Mouse (Mus musculus): ENCODE data around the gene Terf2. TPM values are rescaled to one million over a fixed set of nuclear protein-coding genes. Genes with fewer than 3 reads are reported as not detected.
A peak's percentile ranks its signal among the peaks of the same experiment; 100 is the strongest.
"Not testable (repeated sequence)": the region's sequence is repeated elsewhere in the genome, so short reads cannot be mapped to it uniquely, and the experiment has no call there.

Terf2 gene
- polyA plus RNA-seq, 2 experiments from 2014 or later = 11.2 TPM

GRCm38 (mm10) chr8:107114150-107115007 lies 18.0 kb upstream of the Terf2 start:
- ATAC-seq = peak; percentile 43

DNA sequence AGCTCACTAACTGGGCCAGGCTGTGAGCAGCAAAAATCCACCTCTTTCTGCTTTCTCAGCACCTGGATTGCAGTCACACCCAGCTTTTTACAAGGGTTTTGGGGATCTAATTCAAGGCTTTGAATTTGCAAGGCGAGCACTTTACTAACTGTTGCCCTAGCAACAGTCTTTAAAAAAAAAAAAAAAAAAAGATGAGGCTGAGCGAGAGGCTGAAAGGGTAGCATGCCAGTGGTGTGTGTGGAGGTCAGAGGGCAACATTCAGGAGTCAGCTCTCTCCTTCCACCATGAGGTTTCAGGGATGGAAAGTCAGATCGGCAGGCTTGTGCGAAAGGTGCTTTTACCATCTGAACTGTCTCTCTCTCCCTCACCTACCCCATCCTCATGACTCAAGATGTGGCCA lies 16.9 kb upstream of the Terf2 start:
- ATAC-seq = no peak

DNA sequence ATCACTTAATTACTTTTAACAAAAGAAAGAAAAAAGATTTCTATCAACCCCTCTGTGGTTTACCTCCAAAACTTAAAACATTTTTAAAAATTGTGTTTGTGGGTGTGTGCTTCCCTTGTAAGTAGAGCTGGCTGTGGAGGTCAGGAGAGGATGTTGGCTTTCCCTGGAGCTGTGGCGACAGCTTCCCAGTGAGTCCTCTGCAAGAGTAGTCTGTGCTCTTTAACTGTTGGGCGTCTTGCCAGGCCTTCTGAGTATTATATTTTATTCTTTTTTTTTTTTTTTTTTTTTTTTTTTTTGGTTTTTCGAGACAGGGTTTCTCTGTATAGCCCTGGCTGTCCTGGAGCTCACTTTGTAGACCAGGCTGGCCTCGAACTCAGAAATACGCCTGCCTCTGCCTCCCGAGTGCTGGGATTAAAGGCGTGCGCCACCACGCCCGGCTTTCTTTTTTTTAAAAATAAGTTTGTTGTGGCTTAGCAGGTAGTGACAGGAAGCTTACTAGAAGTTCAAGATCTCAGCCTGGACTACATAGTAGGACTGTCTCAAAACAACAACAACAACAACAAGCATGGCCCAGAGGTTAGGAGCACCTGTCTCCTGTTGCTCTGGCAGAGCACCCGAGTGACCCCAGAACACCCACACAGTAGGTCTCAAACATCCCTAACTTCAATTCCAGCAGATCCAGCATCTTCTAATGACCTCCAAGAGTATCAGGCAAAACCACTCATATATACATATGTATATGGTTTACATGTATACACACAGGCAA lies 15.2 kb upstream of the Terf2 start:
- no peak for ATAC-seq

GRCm38 (mm10) chr8:107110629-107111330 lies 14.4 kb upstream of the Terf2 start:
- no peak for ATAC-seq

DNA sequence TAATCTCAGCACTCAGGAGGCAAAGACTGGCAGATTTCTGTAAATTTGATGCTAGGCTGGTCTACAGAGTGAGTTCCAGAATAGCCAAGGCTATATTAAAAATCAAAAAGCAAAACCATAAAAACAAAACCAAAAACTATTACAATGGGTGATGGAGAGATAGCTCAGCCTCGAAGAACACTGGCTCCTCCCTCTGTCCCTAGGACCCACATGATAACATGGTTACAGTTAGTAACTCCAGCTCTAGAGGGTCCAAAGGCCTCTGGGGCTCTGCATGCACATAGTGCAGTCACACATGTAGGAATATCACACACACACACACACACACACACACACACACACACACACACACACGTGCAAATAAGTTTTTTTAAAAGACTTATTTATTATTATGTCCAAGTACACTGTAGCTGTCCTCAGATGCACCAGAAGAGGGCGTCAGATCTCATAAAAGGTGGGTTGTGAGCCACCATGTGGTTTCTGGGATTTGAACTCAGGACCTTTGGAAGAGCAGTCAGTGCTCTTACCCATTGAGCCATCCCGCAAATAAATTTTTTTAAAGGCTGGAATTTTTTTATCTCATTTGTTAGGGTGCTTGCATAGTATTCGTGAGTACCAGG lies 13.6 kb upstream of the Terf2 start:
- ATAC-seq = no peak

- no peak for ATAC-seq
Measured at GRCm38 (mm10) chr8:107108978-107109720, 12.8 kb upstream of the Terf2 start.

- ATAC-seq = not testable (repeated sequence)
Measured at GRCm38 (mm10) chr8:107108089-107108488, 11.7 kb upstream of the Terf2 start.

DNA sequence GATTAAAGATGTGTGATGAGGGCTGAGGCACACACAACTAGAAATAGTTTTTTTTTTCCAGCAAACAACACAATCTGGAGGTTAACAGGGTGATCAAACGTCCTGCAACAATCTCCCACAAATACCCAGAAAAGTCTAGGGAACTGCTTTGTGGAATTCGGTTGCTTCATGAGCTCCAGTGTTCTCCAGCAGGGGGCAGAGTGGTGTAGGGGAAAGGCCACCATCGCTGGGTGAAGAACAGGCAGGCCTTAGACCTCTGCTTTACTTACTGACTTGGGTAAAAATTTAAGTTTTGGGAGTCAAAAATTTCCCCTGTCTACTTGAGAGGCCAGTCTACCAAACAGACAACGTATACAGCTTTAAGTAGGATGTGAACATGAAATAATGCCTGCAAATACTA lies 8.2 kb upstream of the Terf2 start:
- peak; percentile 73 for ATAC-seq

GRCm38 (mm10) chr8:107100635-107101034 lies 4.3 kb upstream of the Terf2 start:
- ATAC-seq = no peak

- peak; percentile 48 for ATAC-seq
Measured at GRCm38 (mm10) chr8:107095717-107096365, 506 bp downstream of the Terf2 start.

DNA sequence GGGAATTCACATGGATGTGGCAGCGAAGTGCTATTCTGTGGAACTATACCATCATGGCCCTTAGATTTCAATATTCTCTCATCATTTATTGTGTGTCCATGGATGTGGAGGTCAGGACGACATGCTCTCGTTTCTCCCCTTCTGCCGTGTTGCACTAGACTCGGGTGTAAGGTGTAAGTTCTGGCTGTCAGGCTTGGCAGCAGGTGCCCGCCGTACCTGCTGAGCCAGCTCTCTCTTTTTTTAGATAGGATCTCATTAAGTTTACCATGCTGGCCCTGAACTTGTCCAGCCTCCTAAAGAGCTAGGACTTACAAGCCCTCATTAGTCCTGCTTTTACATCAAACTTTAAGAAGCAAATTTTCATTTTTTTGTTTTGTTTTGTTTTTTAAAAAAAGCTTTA lies 5.8 kb downstream of the Terf2 start:
- no peak for ATAC-seq

- ATAC-seq = no peak
Measured at GRCm38 (mm10) chr8:107088526-107089063, 7.8 kb downstream of the Terf2 start.

- no peak for ATAC-seq
Measured at GRCm38 (mm10) chr8:107086018-107086417, 10.3 kb downstream of the Terf2 start.

- ATAC-seq = no peak
Measured at GRCm38 (mm10) chr8:107085358-107085757, 11.0 kb downstream of the Terf2 start.

DNA sequence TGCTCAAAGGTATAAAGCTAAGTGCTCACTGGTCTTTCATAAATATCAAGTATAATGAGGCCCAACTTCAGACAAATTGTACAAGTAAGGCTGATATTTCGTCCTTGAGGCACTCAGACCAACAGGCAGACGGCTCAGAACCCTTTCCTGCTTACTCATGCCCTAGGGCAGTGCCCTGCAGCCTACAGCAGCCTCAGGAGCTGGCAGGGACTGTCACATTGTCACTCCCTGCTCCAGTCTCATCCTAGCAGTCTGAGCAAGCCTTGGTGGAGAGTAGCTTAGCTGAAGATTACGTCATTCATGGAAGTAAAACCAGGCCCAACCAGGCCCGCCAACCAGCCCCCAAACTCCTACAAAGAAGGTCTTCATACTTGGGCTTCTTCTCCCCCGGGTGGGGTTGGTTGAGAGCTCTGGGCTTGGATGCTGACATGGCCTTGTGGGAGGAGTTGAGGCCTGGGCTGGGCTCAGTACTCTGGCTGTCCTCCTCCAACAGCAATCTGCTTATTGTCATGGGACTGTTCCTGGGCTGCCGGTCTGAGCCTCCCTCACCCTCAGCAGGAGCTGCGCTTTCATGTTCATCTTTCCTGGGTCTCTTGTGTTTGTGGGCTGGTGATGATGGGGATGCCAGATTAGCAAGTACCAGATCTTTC lies 20.0 kb downstream of the Terf2 start:
- ATAC-seq = no peak

DNA sequence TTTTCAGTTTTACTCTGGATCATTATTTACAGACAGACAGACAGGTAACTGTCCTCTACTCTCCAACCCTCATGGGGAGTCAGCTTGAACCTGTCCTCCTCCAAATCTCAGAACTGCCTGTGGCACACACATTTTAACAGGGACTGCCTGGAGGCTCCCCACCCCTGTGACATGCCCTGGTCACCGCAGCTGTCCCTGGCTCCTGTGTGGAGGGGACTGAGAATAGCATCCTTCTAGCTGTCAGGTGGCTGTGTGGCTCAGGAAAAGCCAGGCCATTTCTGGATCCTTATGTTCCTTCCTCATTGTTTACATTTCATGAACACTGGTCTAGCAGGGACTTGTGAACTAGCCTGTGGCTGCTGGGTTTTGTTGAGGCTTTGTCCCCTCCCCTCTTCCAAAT lies 22.2 kb downstream of the Terf2 start:
- ATAC-seq = no peak

- no peak for ATAC-seq
Measured at GRCm38 (mm10) chr8:107073706-107074105, 22.6 kb downstream of the Terf2 start.

GRCm38 (mm10) chr8:107065511-107066496 lies 30.5 kb downstream of the Terf2 start, which contains the start of gene Tmed6:
Tmed6 (minus strand) TSS chr8:107065644.
- ATAC-seq = no peak

DNA sequence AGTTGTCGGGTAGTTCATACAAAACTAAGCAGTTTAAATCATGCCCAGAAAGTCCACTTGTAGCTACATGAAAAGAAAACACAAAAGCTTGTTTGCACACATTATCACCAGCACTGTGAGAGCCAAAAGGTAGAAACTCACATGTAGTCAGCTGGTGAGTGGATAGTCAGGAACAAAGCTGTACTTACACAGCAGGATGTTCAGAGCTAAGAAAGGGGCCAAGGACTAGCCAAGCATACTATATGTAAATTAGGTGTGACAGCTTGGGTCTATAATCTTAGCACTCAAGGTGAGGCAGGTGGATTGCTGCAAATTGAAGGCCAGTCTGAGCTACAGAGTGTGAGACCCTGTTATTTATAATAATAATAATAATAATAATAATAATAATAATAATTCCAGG lies 33.7 kb downstream of the Terf2 start:
- no peak for ATAC-seq
